28 mouse cellular contexts compared by ENCODE assay signal in genomic region chr9:83117486-83117885, GRCm38 (mm10). TPM values are rescaled to one million over a fixed set of nuclear protein-coding genes. Genes with fewer than 3 reads are reported as not detected.
"Had no signal": no experiment of that assay in that cellular context is flagged by ENCODE, and none has a peak within 500 bp of the region (broad histone marks: within the 10 kb centered on the region; RNA-seq: fewer than 3 reads in every experiment).

No protein-coding gene starts in this region.

- H3K4me1 ChIP-seq: embryonic facial prominence, embryonic 13.5 days; embryonic facial prominence, embryonic 15.5 days; forebrain, embryonic 12.5 days; forebrain, embryonic 15.5 days had no signal

- H3K27ac ChIP-seq: embryonic facial prominence, embryonic 10.5 days; embryonic facial prominence, embryonic 12.5 days; embryonic facial prominence, embryonic 13.5 days; embryonic facial prominence, embryonic 15.5 days; forebrain, embryonic 10.5 days; forebrain, embryonic 12.5 days; forebrain, embryonic 13.5 days; forebrain, embryonic 15.5 days; gastrocnemius, adult 2 months; heart, adult 2 months had no signal

- H3K4me2 ChIP-seq: embryonic facial prominence, embryonic 12.5 days; embryonic facial prominence, embryonic 13.5 days; embryonic facial prominence, embryonic 15.5 days; forebrain, embryonic 12.5 days; forebrain, embryonic 13.5 days; forebrain, embryonic 15.5 days had no signal

- H3K27me3 ChIP-seq: embryonic facial prominence, embryonic 12.5 days; embryonic facial prominence, embryonic 13.5 days; embryonic facial prominence, embryonic 15.5 days; forebrain, embryonic 12.5 days; forebrain, embryonic 13.5 days; forebrain, embryonic 15.5 days had no signal

- H3K4me3 ChIP-seq: embryonic facial prominence, embryonic 10.5 days; embryonic facial prominence, embryonic 12.5 days; embryonic facial prominence, embryonic 13.5 days; embryonic facial prominence, embryonic 15.5 days; erythroblast, embryonic 14.5 days; forebrain, embryonic 10.5 days; forebrain, embryonic 12.5 days; forebrain, embryonic 13.5 days; forebrain, embryonic 15.5 days; gastrocnemius, adult 2 months; heart, adult 2 months had no signal

- H3K36me3 ChIP-seq: embryonic facial prominence, embryonic 10.5 days; embryonic facial prominence, embryonic 15.5 days; forebrain, embryonic 12.5 days; forebrain, embryonic 15.5 days had no signal

- H3K9me3 ChIP-seq: embryonic facial prominence, embryonic 10.5 days; embryonic facial prominence, embryonic 12.5 days; embryonic facial prominence, embryonic 13.5 days; embryonic facial prominence, embryonic 15.5 days; forebrain, embryonic 10.5 days; forebrain, embryonic 12.5 days; forebrain, embryonic 13.5 days; forebrain, embryonic 15.5 days had no signal

- ATAC-seq: forebrain, embryonic 13.5 days; forebrain, embryonic 14.5 days; forebrain, embryonic 15.5 days; forebrain, embryonic 16.5 days; forebrain, postnatal 0 days had no signal

- DNase-seq: cerebellum, adult 2 months; cerebellum, adult 8-10 months; cerebellum, adult 9-10 months; cerebellum, adult 9-11 months; cerebellum, postnatal 10 days; cerebellum, postnatal 14 days; cerebellum, postnatal 25 days; cerebellum, postnatal 36 days; embryo, embryonic 11 days; forebrain, postnatal 0 days; gastrocnemius, adult 2 months; gastrocnemius, postnatal 10 days; gastrocnemius, postnatal 14 days; gastrocnemius, postnatal 25 days; gastrocnemius, postnatal 36 days; heart, adult 18-20 months; heart, adult 2 months had no signal

- H3K9ac ChIP-seq: embryonic facial prominence, embryonic 12.5 days; embryonic facial prominence, embryonic 13.5 days; embryonic facial prominence, embryonic 15.5 days; forebrain, embryonic 12.5 days; forebrain, embryonic 13.5 days; forebrain, embryonic 15.5 days; forebrain, postnatal 0 days had no signal

RNA-seq across cellular contexts. Expression of gene Hmgn3, which starts 29.0 kb away (rescaled TPM):
- polyA plus RNA-seq: erythroblast, embryonic 14.5 days had no signal
